Mouse (Mus musculus) stomach, postnatal 0 days (tissue): ENCODE results near the gene B3gnt8. TPM values are rescaled to one million over a fixed set of nuclear protein-coding genes. Genes with fewer than 3 reads are reported as not detected.

ENCODE experiments used
- ATAC-seq: fragments of 200-750 bp; cut with Nextera tagmentation; 2 replicates; pipeline ENCODE4 v1.8.0; 2017; ENCODE audit not compliant: low FRiP score, low TSS enrichment
- DNase-seq: peaks from one replicate; pipeline ENCODE4 v3.0.0-alpha.2; 2016; ENCODE audit warnings: low spot score
- H3K27ac ChIP-seq: fragments of 300-500 bp; sonication (generic); replicated peaks from 2 replicates; pipeline ENCODE4 v1.5.1; 2014; ENCODE audit warnings: mild to moderate bottlenecking, control low read depth
- H3K27me3 ChIP-seq: fragments of 300-500 bp; sonication (generic); 2 replicates; pipeline ENCODE4 v1.6.1; 2014; ENCODE audit warnings: low read length; ENCODE audit not compliant: control insufficient read depth, insufficient read depth
- H3K36me3 ChIP-seq: fragments of 300-500 bp; sonication (generic); 2 replicates; pipeline ENCODE4 v1.6.1; 2014; ENCODE audit warnings: low read length, mixed read lengths; ENCODE audit not compliant: control insufficient read depth, insufficient read depth
- H3K4me1 ChIP-seq: fragments of 300-500 bp; sonication (generic); replicated peaks from 2 replicates; pipeline ENCODE4 v1.6.1; 2014; ENCODE audit warnings: antibody characterized with exemption; ENCODE audit not compliant: control insufficient read depth, insufficient read depth
- H3K4me2 ChIP-seq: fragments of 300-500 bp; sonication (generic); replicated peaks from 2 replicates; pipeline ENCODE4 v1.6.1; 2014; ENCODE audit warnings: low read depth, mild to moderate bottlenecking, control low read depth, moderate library complexity
- H3K4me3 ChIP-seq: fragments of 300-500 bp; sonication (generic); 2 replicates; pipeline ENCODE4 v1.5.1; 2014; ENCODE audit warnings: low read depth, low read length, control low read depth
- H3K9ac ChIP-seq: fragments of 300-500 bp; sonication (generic); 2 replicates; pipeline ENCODE4 v1.6.1; 2014; ENCODE audit warnings: mild to moderate bottlenecking, low read length, control low read depth, mixed read lengths
- H3K9me3 ChIP-seq: fragments of 300-500 bp; sonication (generic); 2 replicates; pipeline ENCODE4 v1.6.1; 2016; ENCODE audit warnings: low read length; ENCODE audit not compliant: control insufficient read depth
- CTCF ChIP-seq: IDR thresholded peaks from 2 replicates; pipeline ENCODE4 v1.5.1; 2016; ENCODE audit warnings: antibody characterized with exemption, low read depth, mild to moderate bottlenecking, moderate library complexity
- EP300 ChIP-seq: optimal IDR thresholded peaks from 2 replicates; pipeline ENCODE3; 2016; ENCODE audit warnings: antibody characterized with exemption
- WGBS: fragments of 180-500 bp; shearing (Covaris S2); extraction: QIAGEN DNeasy Blood & Tissue Kit; methylation state at CpG from one replicate; pipeline ENCODE4 v1.1.7; 2014; 5-methylcytosine and 5-hydroxymethylcytosine counted together
- polyA plus RNA-seq: library from polyadenylated mRNA; unstranded; fragments of >200 nt; fragmentation: Nextera tagmentation; extraction: Ambion mirVana; gene quantifications from 2 replicates; pipeline ENCODE4 v1.2.1, GENCODE M21; 2015

Gene B3gnt8
- polyA plus RNA-seq, 1 experiment from 2014 or later, result 6.5 TPM

DNA sequence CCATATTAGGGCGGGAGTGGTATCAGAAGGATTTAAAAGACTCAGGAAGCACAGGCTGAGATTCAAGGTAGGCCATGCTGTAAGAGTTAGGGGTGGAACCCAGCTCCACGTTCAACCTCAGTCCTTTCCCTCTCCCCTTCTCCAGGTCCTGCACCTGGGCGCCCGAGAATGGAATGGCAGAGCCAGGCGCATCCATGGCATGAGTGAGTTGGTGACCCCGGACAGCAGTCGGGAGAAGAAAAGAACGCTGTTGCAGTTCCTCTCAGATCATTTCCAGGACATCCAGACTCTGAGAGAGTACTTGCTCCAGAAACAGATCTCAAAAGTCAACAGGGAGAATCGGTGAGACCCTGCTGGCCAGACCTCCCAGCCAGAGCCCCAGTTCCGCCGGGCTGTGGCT lies 5.7 kb upstream of the B3gnt8 start:
- Histone ChIP-seq H3K36me3 (no peaks in the 10 kb centered on the region; the same call in 1 of the 2 replicates), H3K4me2 (no peak overlapping the region), H3K27me3 (no peaks in the 10 kb centered on the region), H3K27ac (no peak overlapping the region), H3K4me3 (no peak overlapping the region), H3K9me3 (no peaks in the 10 kb centered on the region), H3K9ac (no peak overlapping the region), H3K4me1 (no peaks in the 10 kb centered on the region)
- TF ChIP-seq EP300, result no peak
- TF ChIP-seq CTCF, result no peak
- WGBS, result 92% methylated on average over 11 of the region's 11 CpGs
- no peak for ATAC-seq
- DNase-seq, result no peak

DNA sequence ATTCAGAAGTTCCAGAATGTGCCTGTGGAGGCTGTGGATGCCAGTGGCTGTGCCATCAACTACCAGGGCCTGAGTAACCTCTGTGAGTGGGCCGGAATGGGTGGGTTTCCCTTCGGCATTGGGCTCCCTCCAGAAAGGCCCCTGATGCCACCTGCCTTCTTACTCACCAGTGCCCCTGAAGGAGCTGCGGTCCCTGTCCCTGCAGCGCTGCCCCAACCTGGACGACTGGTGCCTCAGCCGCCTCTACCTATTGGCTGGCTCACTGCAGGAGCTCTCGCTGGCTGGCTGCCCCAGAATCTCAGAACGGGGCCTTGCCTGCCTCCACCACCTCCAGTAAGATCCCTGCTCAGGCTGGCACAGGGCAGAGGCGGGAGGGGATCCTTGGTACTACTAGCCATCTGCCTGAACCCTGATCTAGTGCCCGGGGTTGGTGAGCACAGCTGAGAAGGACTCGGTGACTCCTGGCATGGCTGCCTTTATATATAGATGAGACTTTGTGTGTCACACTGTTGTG lies 2.5 kb upstream of the B3gnt8 start:
- Histone ChIP-seq H3K9me3 (no peaks in the 10 kb centered on the region), H3K9ac (no peak overlapping the region), H3K4me1 (no peaks in the 10 kb centered on the region), H3K27me3 (no peaks in the 10 kb centered on the region), H3K27ac (no peak overlapping the region), H3K4me2 (no peak overlapping the region), H3K4me3 (no peak overlapping the region), H3K36me3 (no peaks in the 10 kb centered on the region; the same call in 1 of the 2 replicates)
- no peak for TF ChIP-seq CTCF
- TF ChIP-seq EP300, result no peak
- ATAC-seq, result no peak
- no peak for DNase-seq
- WGBS, result 89% methylated on average over 11 of the region's 11 CpGs

DNA sequence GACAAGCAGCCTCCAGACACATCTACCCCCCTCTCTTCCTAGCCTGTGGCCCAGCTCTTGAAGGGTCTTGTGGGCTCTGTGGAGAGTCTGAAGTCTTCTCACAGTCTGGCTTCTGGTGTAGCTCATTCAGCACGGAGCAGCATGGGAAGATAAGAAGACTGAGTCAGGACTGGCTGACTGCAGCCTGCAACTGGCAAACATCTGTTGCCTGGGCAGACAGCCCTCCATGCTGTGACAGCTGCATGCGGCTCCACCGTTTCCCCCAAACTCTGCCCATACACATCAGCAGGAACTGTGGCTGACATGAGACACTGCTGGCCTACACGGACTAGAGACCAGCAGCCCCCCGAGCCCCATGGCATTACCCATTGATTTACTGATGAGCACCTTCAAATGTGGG lies 1.6 kb upstream of the B3gnt8 start:
- H3K4me1 ChIP-seq, result no peaks in the 10 kb centered on the region
- DNase-seq, result no peak
- peaks cover 4% of the 10 kb centered on the region; the same call in 1 of the 2 replicates for H3K36me3 ChIP-seq
- H3K4me3 ChIP-seq, result no peak overlapping the region
- H3K9me3 ChIP-seq, result no peaks in the 10 kb centered on the region
- H3K4me2 ChIP-seq, result no peak overlapping the region
- H3K27ac ChIP-seq, result no peak overlapping the region
- WGBS, result 73% methylated on average over 5 of the region's 5 CpGs
- H3K27me3 ChIP-seq, result no peaks in the 10 kb centered on the region
- H3K9ac ChIP-seq, result no peak overlapping the region
- no peak for ATAC-seq
- no peak for TF ChIP-seq EP300
- TF ChIP-seq CTCF, result no peak

GRCm38 (mm10) chr7:25625594-25626250 lies 732 bp upstream of the B3gnt8 start:
- TF ChIP-seq EP300 (no peak), CTCF (peak; percentile 70)
- H3K27ac ChIP-seq, result no peak overlapping the region; the same call in 1 of the 2 replicates
- H3K27me3 ChIP-seq, result no peaks in the 10 kb centered on the region
- ATAC-seq (no peak), DNase-seq (peak; percentile 45)
- no peak overlapping the region for H3K9ac ChIP-seq
- no peak overlapping the region for H3K4me3 ChIP-seq
- no peaks in the 10 kb centered on the region for H3K9me3 ChIP-seq
- H3K4me1 ChIP-seq, result no peaks in the 10 kb centered on the region
- no peak overlapping the region for H3K4me2 ChIP-seq
- WGBS, result 73% methylated on average over 10 of the region's 10 CpGs
- peaks cover 10% of the 10 kb centered on the region for H3K36me3 ChIP-seq

DNA sequence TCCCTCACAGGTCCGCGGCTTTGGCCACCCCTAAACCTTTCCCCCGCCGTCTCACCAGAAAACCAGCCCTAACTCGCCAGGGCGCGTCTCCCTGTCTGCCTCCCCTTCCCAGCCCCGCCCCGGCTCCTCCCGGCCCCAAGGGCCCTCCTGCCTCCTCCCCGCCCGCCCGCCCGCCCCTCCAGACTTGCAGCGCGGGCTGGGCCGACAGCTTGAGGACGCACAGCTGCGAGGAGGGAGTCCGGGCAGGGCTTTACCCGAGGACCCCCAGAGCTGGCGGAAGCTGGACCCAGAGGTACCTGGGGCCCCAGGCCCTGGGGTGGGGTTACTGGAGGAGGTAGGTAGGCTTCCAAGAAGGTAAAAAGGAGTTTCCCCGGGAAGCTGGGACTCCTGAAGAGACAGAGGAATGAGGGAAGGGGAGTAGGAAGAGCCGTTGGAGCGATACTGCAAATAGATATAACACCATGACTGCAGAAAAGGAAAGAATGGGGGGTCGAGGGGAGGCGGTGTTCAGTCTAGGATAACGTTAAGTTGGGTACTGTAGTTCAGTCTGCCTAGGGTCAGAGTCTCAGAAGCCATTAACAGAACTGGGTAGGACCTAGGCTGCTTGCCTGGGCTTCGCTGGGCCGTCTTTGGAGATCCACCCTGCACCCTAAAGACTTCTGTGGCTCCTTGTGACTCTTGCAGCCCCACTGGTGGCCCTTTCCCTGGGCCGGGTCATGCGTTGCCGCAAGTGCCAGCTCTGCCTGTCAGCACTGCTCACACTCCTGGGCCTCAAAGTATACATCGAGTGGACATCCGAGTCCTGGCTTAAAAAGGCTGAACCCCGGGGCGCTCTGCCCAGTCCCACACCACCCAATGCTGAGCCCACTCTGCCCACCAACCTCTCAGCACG lies 1.2 kb downstream of the B3gnt8 start:
- Histone ChIP-seq H3K4me3 (peak overlapping the region; percentile 48), H3K27me3 (no peaks in the 10 kb centered on the region), H3K36me3 (peaks cover 19% of the 10 kb centered on the region), H3K9me3 (no peaks in the 10 kb centered on the region), H3K4me1 (no peaks in the 10 kb centered on the region), H3K27ac (peak overlapping the region; percentile 78), H3K4me2 (peak overlapping the region; percentile 62), H3K9ac (peak overlapping the region; percentile 59)
- TF ChIP-seq EP300, result peak; percentile 15
- no peak for TF ChIP-seq CTCF
- DNase-seq, result peak; percentile 87
- WGBS, result 12% methylated on average over 38 of the region's 38 CpGs
- peak; percentile 77 for ATAC-seq

- Histone ChIP-seq H3K27me3 (no peaks in the 10 kb centered on the region), H3K4me3 (peak overlapping the region; percentile 48), H3K36me3 (peaks cover 24% of the 10 kb centered on the region), H3K4me2 (peak overlapping the region; percentile 62), H3K27ac (no peak overlapping the region), H3K4me1 (no peaks in the 10 kb centered on the region), H3K9ac (peak overlapping the region; percentile 59), H3K9me3 (no peaks in the 10 kb centered on the region)
- no peak for TF ChIP-seq CTCF
- no peak for DNase-seq
- WGBS, result 47% methylated on average over 8 of the region's 8 CpGs
- no peak for ATAC-seq
Observed at GRCm38 (mm10) chr7:25628323-25628620, 1.8 kb downstream of the B3gnt8 start.
